Mouse (Mus musculus) embryonic facial prominence, embryonic 14.5 days (tissue): ENCODE measurements around the gene Maml3. TPM values are rescaled to one million over a fixed set of nuclear protein-coding genes. Genes with fewer than 3 reads are reported as not detected.

Source experiments
- ATAC-seq: fragments of 200-750 bp; cut with Nextera tagmentation; 2 replicates; pipeline ENCODE4 v1.8.0; 2017; ENCODE audit warnings: low read depth, moderate number of reproducible peaks, moderate TSS enrichment
- DNase-seq: peaks from one replicate; pipeline ENCODE4 v3.0.0-alpha.2; 2015; ENCODE audit warnings: low spot score
- H3K27ac ChIP-seq: fragments of 300-500 bp; sonication (generic); replicated peaks from 2 replicates; pipeline ENCODE4 v1.5.1; 2014; ENCODE audit warnings: low read depth, mild to moderate bottlenecking, low read length, moderate library complexity
- H3K27me3 ChIP-seq: fragments of 300-500 bp; sonication (generic); replicated peaks from 2 replicates; pipeline ENCODE4 v1.6.1; 2014; ENCODE audit warnings: low read length; ENCODE audit not compliant: control insufficient read depth, insufficient read depth
- H3K36me3 ChIP-seq: fragments of 300-500 bp; sonication (generic); 2 replicates; pipeline ENCODE4 v1.6.1; 2014; ENCODE audit warnings: low read length, mixed read lengths; ENCODE audit not compliant: control insufficient read depth, insufficient read depth
- H3K4me1 ChIP-seq: fragments of 300-500 bp; sonication (generic); 2 replicates; pipeline ENCODE4 v1.6.1; 2014; ENCODE audit warnings: antibody characterized with exemption, low read length; ENCODE audit not compliant: control insufficient read depth, insufficient read depth
- H3K4me2 ChIP-seq: fragments of 300-500 bp; sonication (generic); 2 replicates; pipeline ENCODE4 v1.6.1; 2014; ENCODE audit warnings: low read depth, mild to moderate bottlenecking, low read length, moderate library complexity, mixed read lengths
- H3K4me3 ChIP-seq: fragments of 300-500 bp; sonication (generic); 2 replicates; pipeline ENCODE4 v1.5.1; 2014; ENCODE audit warnings: low read depth, mild to moderate bottlenecking, low read length
- H3K9ac ChIP-seq: fragments of 300-500 bp; sonication (generic); 2 replicates; pipeline ENCODE4 v1.6.1; 2014; ENCODE audit warnings: low read depth, mild to moderate bottlenecking, low read length, moderate library complexity, mixed read lengths
- H3K9me3 ChIP-seq: fragments of 300-500 bp; sonication (generic); 2 replicates; pipeline ENCODE4 v1.6.1; 2016; ENCODE audit warnings: low read length; ENCODE audit not compliant: control insufficient read depth
- WGBS: fragments of 180-500 bp; shearing (Covaris S2); extraction: QIAGEN DNeasy Blood & Tissue Kit; methylation state at CpG from one replicate; pipeline ENCODE4 v1.1.7; 2014; 5-methylcytosine and 5-hydroxymethylcytosine counted together
- polyA plus RNA-seq: library from polyadenylated mRNA; unstranded; fragments of >200 nt; fragmentation: Nextera tagmentation; extraction: Ambion mirVana; gene quantifications from 2 replicates; pipeline ENCODE4 v1.2.1, GENCODE M21; 2014

Maml3 gene
- polyA plus RNA-seq, 1 experiment from 2014 or later, result 4.8 TPM

GRCm38 (mm10) chr3:51686791-51687190 is 418.1 kb downstream of the Maml3 start:
- Histone ChIP-seq H3K9ac (no peak overlapping the region), H3K4me1 (no peaks in the 10 kb centered on the region), H3K36me3 (peaks cover 25% of the 10 kb centered on the region; the same call in 1 of the 2 replicates), H3K9me3 (no peaks in the 10 kb centered on the region), H3K4me2 (no peak overlapping the region), H3K4me3 (no peak overlapping the region), H3K27me3 (no peaks in the 10 kb centered on the region), H3K27ac (no peak overlapping the region)
- DNase-seq, result no peak
- WGBS, result 79% methylated on average over 6 of the region's 6 CpGs
- ATAC-seq, result no peak

DNA sequence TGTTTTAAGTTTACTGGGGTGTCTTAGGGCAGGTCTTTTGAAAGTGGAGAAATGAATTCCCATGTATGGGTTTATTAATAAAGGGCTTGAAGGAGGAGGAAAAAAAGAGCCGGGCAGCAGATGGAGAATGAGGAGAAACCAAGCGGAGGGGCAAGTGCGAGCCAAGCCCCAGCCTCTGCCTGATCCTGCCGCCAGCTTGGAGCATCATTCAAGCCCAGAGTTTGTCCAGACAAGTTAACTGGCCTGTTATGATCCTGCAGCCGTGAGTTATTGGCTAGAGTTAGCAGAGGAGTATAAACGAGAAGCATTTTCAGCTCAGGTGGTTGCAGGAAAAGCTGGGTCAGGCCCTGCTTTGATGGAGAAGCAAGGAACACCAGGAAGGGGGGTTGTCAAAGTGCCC is 418.6 kb downstream of the Maml3 start:
- Histone ChIP-seq H3K9me3 (no peaks in the 10 kb centered on the region), H3K4me3 (no peak overlapping the region), H3K9ac (no peak overlapping the region), H3K4me1 (no peaks in the 10 kb centered on the region), H3K27me3 (no peaks in the 10 kb centered on the region), H3K36me3 (peaks cover 25% of the 10 kb centered on the region; the same call in 1 of the 2 replicates), H3K27ac (no peak overlapping the region), H3K4me2 (no peak overlapping the region)
- no peak for DNase-seq
- ATAC-seq, result no peak
- 74% methylated on average over 6 of the region's 6 CpGs for WGBS

GRCm38 (mm10) chr3:51685539-51685938 is 419.3 kb downstream of the Maml3 start:
- no peak for DNase-seq
- no peak overlapping the region for H3K4me3 ChIP-seq
- no peak overlapping the region for H3K27ac ChIP-seq
- no peaks in the 10 kb centered on the region for H3K27me3 ChIP-seq
- no peak overlapping the region for H3K4me2 ChIP-seq
- no peak overlapping the region for H3K9ac ChIP-seq
- no peak for ATAC-seq
- peaks cover 23% of the 10 kb centered on the region; the same call in 1 of the 2 replicates for H3K36me3 ChIP-seq
- H3K4me1 ChIP-seq, result no peaks in the 10 kb centered on the region
- no peaks in the 10 kb centered on the region for H3K9me3 ChIP-seq
- WGBS, result 96% methylated on average over 6 of the region's 6 CpGs

DNA sequence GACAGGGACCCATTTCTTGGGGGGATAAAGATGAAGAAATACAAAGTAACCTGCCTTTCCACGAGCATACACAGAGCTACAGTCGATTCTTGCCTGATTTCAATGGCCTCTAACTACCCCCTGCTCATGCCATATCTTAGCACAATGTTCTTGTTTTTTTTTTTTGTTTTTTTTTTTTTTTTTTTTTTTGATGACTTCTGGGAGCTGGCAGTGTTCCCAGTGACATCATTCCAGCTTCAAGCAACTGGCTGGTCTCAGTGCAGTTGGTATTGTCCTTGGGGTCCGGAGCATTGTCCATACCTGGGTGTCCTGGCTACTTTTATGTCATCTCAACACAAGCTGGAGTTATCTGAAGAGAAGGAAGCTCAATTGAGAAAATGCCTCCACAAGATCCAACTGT is 429.9 kb downstream of the Maml3 start:
- Histone ChIP-seq H3K4me1 (no peaks in the 10 kb centered on the region), H3K27ac (no peak overlapping the region), H3K9ac (no peak overlapping the region), H3K4me3 (no peak overlapping the region), H3K27me3 (no peaks in the 10 kb centered on the region; the same call in 1 of the 2 replicates), H3K9me3 (no peaks in the 10 kb centered on the region), H3K36me3 (no peaks in the 10 kb centered on the region), H3K4me2 (no peak overlapping the region)
- 77% methylated on average over 3 of the region's 3 CpGs for WGBS
- ATAC-seq (no peak), DNase-seq (no peak)

GRCm38 (mm10) chr3:51673408-51674086 is 431.3 kb downstream of the Maml3 start:
- no peak overlapping the region for H3K4me3 ChIP-seq
- no peak overlapping the region for H3K9ac ChIP-seq
- H3K4me1 ChIP-seq, result no peaks in the 10 kb centered on the region
- 69% methylated on average over 21 of the region's 21 CpGs for WGBS
- DNase-seq (peak; percentile 53), ATAC-seq (peak; percentile 33)
- H3K4me2 ChIP-seq, result no peak overlapping the region
- no peaks in the 10 kb centered on the region; the same call in 1 of the 2 replicates for H3K27me3 ChIP-seq
- no peaks in the 10 kb centered on the region for H3K9me3 ChIP-seq
- H3K36me3 ChIP-seq, result no peaks in the 10 kb centered on the region
- no peak overlapping the region for H3K27ac ChIP-seq

DNA sequence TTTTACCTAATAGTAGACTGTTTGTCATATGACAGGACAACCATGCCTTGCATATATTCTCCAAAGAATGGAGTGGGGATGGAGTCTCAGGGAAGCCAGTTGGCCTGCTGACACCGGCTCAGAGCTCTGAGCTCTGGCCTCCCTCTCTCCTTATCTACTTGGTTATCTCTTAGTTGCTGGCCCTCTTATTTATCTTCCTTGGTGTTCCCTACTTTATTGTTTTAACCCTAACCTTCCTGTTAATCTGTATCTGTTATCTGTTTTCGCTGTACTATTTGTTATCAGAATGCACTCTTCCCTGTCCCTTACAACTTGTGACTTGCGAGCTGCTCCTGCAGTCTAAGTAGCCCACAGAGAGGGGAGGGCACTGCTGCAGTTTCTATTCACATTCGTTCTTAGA is 432.2 kb downstream of the Maml3 start:
- 69% methylated on average over 4 of the region's 4 CpGs for WGBS
- H3K9me3 ChIP-seq, result no peaks in the 10 kb centered on the region
- no peaks in the 10 kb centered on the region; the same call in 1 of the 2 replicates for H3K27me3 ChIP-seq
- no peak overlapping the region for H3K9ac ChIP-seq
- H3K4me3 ChIP-seq, result no peak overlapping the region
- no peaks in the 10 kb centered on the region for H3K36me3 ChIP-seq
- H3K4me1 ChIP-seq, result no peaks in the 10 kb centered on the region
- DNase-seq (no peak), ATAC-seq (no peak)
- H3K4me2 ChIP-seq, result no peak overlapping the region
- H3K27ac ChIP-seq, result no peak overlapping the region

DNA sequence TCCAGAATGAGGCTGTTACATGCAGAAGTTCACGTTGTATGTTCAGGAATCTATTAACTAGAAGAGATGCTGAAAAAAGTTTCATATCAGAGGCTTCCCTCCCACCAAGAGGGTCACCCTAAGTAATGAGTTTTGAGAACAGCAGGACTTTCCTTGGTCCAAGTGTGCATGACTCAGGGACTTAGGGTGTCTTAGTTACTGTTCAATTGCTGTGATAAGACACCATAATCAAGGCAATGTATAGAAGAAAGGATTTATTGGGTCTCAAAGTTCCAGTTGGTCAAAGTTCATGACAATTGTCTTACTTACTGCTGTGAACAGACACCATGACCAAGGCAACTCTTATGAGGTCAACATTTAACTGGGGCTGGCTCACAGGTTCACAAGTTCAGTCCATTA is 433.8 kb downstream of the Maml3 start:
- Histone ChIP-seq H3K9me3 (no peaks in the 10 kb centered on the region), H3K36me3 (no peaks in the 10 kb centered on the region), H3K9ac (no peak overlapping the region), H3K4me2 (no peak overlapping the region), H3K4me1 (no peaks in the 10 kb centered on the region), H3K4me3 (no peak overlapping the region), H3K27me3 (no peaks in the 10 kb centered on the region; the same call in 1 of the 2 replicates), H3K27ac (no peak overlapping the region)
- WGBS, result 67% methylated on average over 1 of the region's 1 CpGs
- DNase-seq (no peak), ATAC-seq (no peak)

DNA sequence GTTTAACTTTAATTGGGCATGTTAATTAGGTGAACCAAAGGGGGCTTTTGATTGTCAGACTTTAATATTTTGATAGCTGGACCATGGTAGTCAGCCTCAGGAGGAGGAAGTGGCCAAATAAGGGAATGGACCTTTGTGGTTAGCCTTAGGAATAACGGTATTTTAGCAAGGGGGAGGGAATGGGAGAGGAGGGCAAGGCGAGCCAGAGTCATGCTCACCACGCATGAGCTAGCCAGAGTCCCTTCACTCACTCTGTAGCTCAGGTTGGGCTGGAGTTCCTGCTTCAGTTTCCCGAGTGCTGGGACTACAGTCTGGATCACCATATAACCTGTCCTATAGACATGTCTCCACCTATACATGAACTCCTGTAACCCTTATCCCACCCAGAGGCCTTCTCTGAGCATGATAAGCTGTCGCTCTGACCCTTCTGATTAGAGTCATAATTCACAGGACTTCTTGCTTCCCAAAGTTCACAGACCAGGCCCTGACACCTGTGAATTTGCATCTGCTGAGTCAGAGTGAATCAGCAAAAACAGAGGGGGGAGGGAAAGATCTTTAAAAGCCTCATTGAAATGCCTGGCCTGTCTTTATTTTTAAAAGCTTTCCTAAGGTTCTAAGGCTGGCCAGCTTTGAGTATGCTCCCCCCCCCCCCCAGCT is 434.3 kb downstream of the Maml3 start:
- H3K4me2 ChIP-seq, result no peak overlapping the region
- H3K9ac ChIP-seq, result no peak overlapping the region
- 65% methylated on average over 5 of the region's 5 CpGs for WGBS
- H3K4me3 ChIP-seq, result no peak overlapping the region
- H3K4me1 ChIP-seq, result no peaks in the 10 kb centered on the region
- H3K9me3 ChIP-seq, result no peaks in the 10 kb centered on the region
- DNase-seq, result no peak
- no peak for ATAC-seq
- no peaks in the 10 kb centered on the region for H3K36me3 ChIP-seq
- no peak overlapping the region for H3K27ac ChIP-seq
- H3K27me3 ChIP-seq, result no peaks in the 10 kb centered on the region; the same call in 1 of the 2 replicates

DNA sequence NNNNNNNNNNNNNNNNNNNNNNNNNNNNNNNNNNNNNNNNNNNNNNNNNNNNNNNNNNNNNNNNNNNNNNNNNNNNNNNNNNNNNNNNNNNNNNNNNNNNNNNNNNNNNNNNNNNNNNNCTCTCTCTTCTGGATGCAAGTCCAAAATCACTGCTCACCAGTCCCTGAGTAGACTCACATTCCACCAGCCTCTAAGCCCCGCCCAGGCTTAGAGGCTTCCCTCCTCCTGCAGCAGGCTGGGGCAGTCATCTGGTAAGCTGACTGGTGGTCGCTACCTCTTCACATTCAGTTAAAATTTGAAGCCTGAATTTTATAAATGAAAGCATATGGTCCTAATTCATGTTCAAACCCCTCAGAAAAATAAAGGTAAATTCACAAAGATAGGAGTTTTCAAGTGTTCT is 436.3 kb downstream of the Maml3 start:
- ATAC-seq (no peak), DNase-seq (peak; percentile 50)
- Histone ChIP-seq H3K36me3 (no peaks in the 10 kb centered on the region), H3K9me3 (no peaks in the 10 kb centered on the region), H3K4me3 (no peak overlapping the region), H3K27me3 (no peaks in the 10 kb centered on the region; the same call in 1 of the 2 replicates), H3K4me1 (no peaks in the 10 kb centered on the region), H3K9ac (no peak overlapping the region), H3K27ac (no peak overlapping the region), H3K4me2 (no peak overlapping the region)
- WGBS, result 21% methylated on average over 2 of the region's 2 CpGs
